26 mouse cellular contexts compared by ENCODE assay signal in genomic region chr5:123338463-123338862, GRCm38 (mm10). TPM values are rescaled to one million over a fixed set of nuclear protein-coding genes. Genes with fewer than 3 reads are reported as not detected.
DNase-seq lines count a peak whose midpoint lies in the region; ATAC-seq and TF ChIP-seq lines count a peak whose summit lies in the region.
"Had no signal": no experiment of that assay in that cellular context is flagged by ENCODE, and none has a peak within 500 bp of the region (broad histone marks: within the 10 kb centered on the region; RNA-seq: fewer than 3 reads in every experiment).

No protein-coding gene starts in this region.

- H3K36me3 ChIP-seq in forebrain, embryonic 10.5 days (replicated peaks), result no peaks in the 10 kb centered on the region
- H3K36me3 ChIP-seq in forebrain, embryonic 15.5 days, result no peaks in the 10 kb centered on the region
- H3K36me3 ChIP-seq in G1E (replicated peaks), result no peaks in the 10 kb centered on the region
- H3K36me3 ChIP-seq: embryonic facial prominence, embryonic 12.5 days; embryonic facial prominence, embryonic 15.5 days; forebrain, embryonic 12.5 days; heart, embryonic 12.5 days; heart, embryonic 15.5 days; hindbrain, embryonic 10.5 days; hindbrain, embryonic 13.5 days had no signal

- 0 out of 2 replicates have a peak overlapping the region, but pooled peaks have one; percentile 25 for H3K27ac ChIP-seq in forebrain, embryonic 10.5 days
- H3K27ac ChIP-seq in forebrain, embryonic 15.5 days (replicated peaks), result no peak overlapping the region
- H3K27ac ChIP-seq: embryonic facial prominence, embryonic 12.5 days; embryonic facial prominence, embryonic 15.5 days; forebrain, embryonic 12.5 days; heart, embryonic 15.5 days; hindbrain, embryonic 10.5 days; hindbrain, embryonic 13.5 days had no signal

- H3K9me3 ChIP-seq in forebrain, embryonic 10.5 days, result no peaks in the 10 kb centered on the region
- H3K9me3 ChIP-seq in forebrain, embryonic 15.5 days, result no peaks in the 10 kb centered on the region
- no peaks in the 10 kb centered on the region for H3K9me3 ChIP-seq in G1E (replicated peaks)
- H3K9me3 ChIP-seq: embryonic facial prominence, embryonic 12.5 days; embryonic facial prominence, embryonic 15.5 days; forebrain, embryonic 12.5 days; heart, embryonic 12.5 days; heart, embryonic 15.5 days; hindbrain, embryonic 10.5 days; hindbrain, embryonic 13.5 days had no signal

- intact Hi-C loops in left cerebral cortex, postnatal 36 days (cut with DNase I), result no loop called here

- H3K4me1 ChIP-seq in forebrain, embryonic 10.5 days, result peaks cover 19% of the 10 kb centered on the region
- H3K4me1 ChIP-seq in forebrain, embryonic 15.5 days, result peaks cover 6% of the 10 kb centered on the region
- peaks cover 23% of the 10 kb centered on the region for H3K4me1 ChIP-seq in G1E (ENCODE audit: insufficient read depth, low read depth, low read length)

- no peak for TF ChIP-seq CTCF in G1E (IDR thresholded peaks at IDR 0.05; ENCODE audit: low read depth, low read length)

- no peak overlapping the region for H3K4me3 ChIP-seq in forebrain, embryonic 10.5 days
- no peak overlapping the region for H3K4me3 ChIP-seq in forebrain, embryonic 15.5 days
- no peak overlapping the region; the same call in 1 of the 2 replicates for H3K4me3 ChIP-seq in G1E (ENCODE audit: low read depth, low read length)
- H3K4me3 ChIP-seq: embryonic facial prominence, embryonic 12.5 days; embryonic facial prominence, embryonic 15.5 days; forebrain, embryonic 12.5 days; heart, embryonic 12.5 days; heart, embryonic 15.5 days; hindbrain, embryonic 10.5 days; hindbrain, embryonic 13.5 days had no signal

- no peak overlapping the region for H3K9ac ChIP-seq in forebrain, embryonic 15.5 days (replicated peaks)
- H3K9ac ChIP-seq: embryonic facial prominence, embryonic 12.5 days; embryonic facial prominence, embryonic 15.5 days; forebrain, embryonic 12.5 days; heart, embryonic 12.5 days; heart, embryonic 15.5 days; hindbrain, embryonic 13.5 days had no signal

- DNase-seq in forebrain, embryonic 10.5 days (ENCODE audit: extremely low spot score, low spot score), result no peak
- DNase-seq in left cerebral cortex, postnatal 36 days (ENCODE audit: low spot score in 2 of 2), result peak; percentile 33 to 59
- DNase-seq in left cerebral cortex, adult 11 months (ENCODE audit: low spot score), result no peak
- DNase-seq in G1E (ENCODE audit: low spot score), result peak; percentile 10
- no peak for DNase-seq in liver
- DNase-seq: adrenal gland, postnatal 10 days; adrenal gland, postnatal 36 days; cerebellum, adult 11 months; cerebellum, adult 2 months; cerebellum, adult 9-11 months; cerebellum, postnatal 25 days; gastrocnemius, postnatal 25 days; heart, adult 18-20 months; heart, postnatal 10 days; heart, postnatal 36 days had no signal

- no peaks in the 10 kb centered on the region for H3K27me3 ChIP-seq in forebrain, embryonic 10.5 days (ENCODE audit: poor library complexity, severe bottlenecking)
- H3K27me3 ChIP-seq in forebrain, embryonic 15.5 days, result no peaks in the 10 kb centered on the region
- H3K27me3 ChIP-seq in G1E (ENCODE audit: insufficient read depth, low read length), result no peaks in the 10 kb centered on the region
- H3K27me3 ChIP-seq: embryonic facial prominence, embryonic 12.5 days; embryonic facial prominence, embryonic 15.5 days; forebrain, embryonic 12.5 days; heart, embryonic 12.5 days; heart, embryonic 15.5 days; hindbrain, embryonic 13.5 days; Patski had no signal

- H3K4me2 ChIP-seq in forebrain, embryonic 15.5 days (replicated peaks), result no peak overlapping the region
- H3K4me2 ChIP-seq: embryonic facial prominence, embryonic 12.5 days; embryonic facial prominence, embryonic 15.5 days; forebrain, embryonic 12.5 days; heart, embryonic 12.5 days; heart, embryonic 15.5 days; hindbrain, embryonic 13.5 days had no signal

- ATAC-seq in forebrain, embryonic 15.5 days (replicated peaks), result no peak
- ATAC-seq in G1E (ENCODE audit: extremely low read depth, insufficient number of reproducible peaks, low FRiP score, poor library complexity, severe bottlenecking), result no peak
- ATAC-seq: forebrain, embryonic 16.5 days; hindbrain, embryonic 16.5 days; Patski had no signal

- 75% methylated on average over 3 of the region's 3 CpGs for WGBS in forebrain, embryonic 10.5 days
- 75% methylated on average over 3 of the region's 3 CpGs for WGBS in forebrain, embryonic 15.5 days

RNA-seq across cellular contexts. Expression of gene Bcl7a, which starts 5.2 kb away (rescaled TPM):
- polyA plus RNA-seq in forebrain, embryonic 10.5 days (2016; fragmentation: Nextera tagmentation; extraction: Ambion mirVana), result 38.4 and 41.8 TPM in 2 replicates
- polyA plus RNA-seq in forebrain, embryonic 15.5 days (2015; fragmentation: Nextera tagmentation; extraction: Ambion mirVana), result 80.6 and 89.3 TPM in 2 replicates
- 10 to 100 TPM; 69.0 to 71.7 TPM for total RNA-seq in left cerebral cortex, postnatal 36 days (2021)
- total RNA-seq in G1E (2014; fragmentation: Nextera tagmentation), result 33.9 and 41.0 TPM in 2 replicates
- total RNA-seq in G1E (2017), result 13.4 and 14.8 TPM in 2 replicates
- 41.1 and 49.4 TPM in 2 replicates for polyA plus RNA-seq in G1E (2012)

RNA-seq across cellular contexts. Expression of gene Mlxip, which starts 56.1 kb away (rescaled TPM):
- 16.7 and 17.9 TPM in 2 replicates for polyA plus RNA-seq in forebrain, embryonic 10.5 days (2016; fragmentation: Nextera tagmentation; extraction: Ambion mirVana)
- polyA plus RNA-seq in forebrain, embryonic 15.5 days (2015; fragmentation: Nextera tagmentation; extraction: Ambion mirVana), result 16.9 and 17.0 TPM in 2 replicates
- 10 to 100 TPM; 15.3 to 19.4 TPM for total RNA-seq in left cerebral cortex, postnatal 36 days (2021)
- total RNA-seq in G1E (2014; fragmentation: Nextera tagmentation) (42.8 and 42.9 TPM in 2 replicates), G1E (2017) (3.9 TPM in 2 replicates)
- 13.2 and 15.8 TPM in 2 replicates for polyA plus RNA-seq in G1E (2012)

Comparison
In these comparisons a context has a peak if more than half of its experiments do, and no peak if none do; other contexts are left out.
1. DNase-seq: peak in left cerebral cortex, postnatal 36 days (2 of 2) and G1E (single experiment); none in forebrain, embryonic 10.5 days (single experiment), left cerebral cortex, adult 11 months (single experiment) and liver (single experiment).